Mouse (Mus musculus) spleen, adult 12 weeks (tissue): ENCODE data around the gene Arhgap9.

Experiments
- DNase-seq: peaks from one replicate; pipeline ENCODE4 v3.0.0; 2022; ENCODE audit warnings: low spot score

Arhgap9 gene

GRCm38 (mm10) chr10:127343029-127343428 is 21.3 kb downstream of the Arhgap9 start:
- no peak for DNase-seq

GRCm38 (mm10) chr10:127346173-127346572 is 24.4 kb downstream of the Arhgap9 start:
- no peak for DNase-seq

- no peak for DNase-seq
Measured at GRCm38 (mm10) chr10:127348957-127349356, 27.2 kb downstream of the Arhgap9 start.

GRCm38 (mm10) chr10:127349810-127350209 is 28.0 kb downstream of the Arhgap9 start:
- DNase-seq, result no peak

- no peak for DNase-seq
Measured at GRCm38 (mm10) chr10:127350594-127351284, 29.0 kb downstream of the Arhgap9 start.

GRCm38 (mm10) chr10:127351285-127351595 is 29.5 kb downstream of the Arhgap9 start:
- DNase-seq, result no peak

- DNase-seq, result no peak
Measured at GRCm38 (mm10) chr10:127351719-127352118, 30.0 kb downstream of the Arhgap9 start.

GRCm38 (mm10) chr10:127352187-127352586 is 30.4 kb downstream of the Arhgap9 start:
- no peak for DNase-seq

GRCm38 (mm10) chr10:127352766-127353165 is 31.0 kb downstream of the Arhgap9 start:
- DNase-seq, result no peak

GRCm38 (mm10) chr10:127353909-127354895 is 32.4 kb downstream of the Arhgap9 start, which contains the start of gene Inhbe:
Inhbe (minus strand) TSS chr10:127354411.
- DNase-seq, result no peak

- DNase-seq, result no peak
Measured at GRCm38 (mm10) chr10:127355336-127355735, 33.6 kb downstream of the Arhgap9 start.

- DNase-seq, result no peak
Measured at GRCm38 (mm10) chr10:127360714-127361113, 39.0 kb downstream of the Arhgap9 start.

GRCm38 (mm10) chr10:127367116-127367515 is 45.4 kb downstream of the Arhgap9 start:
- no peak for DNase-seq

GRCm38 (mm10) chr10:127368273-127368672 is 46.5 kb downstream of the Arhgap9 start:
- DNase-seq, result no peak

GRCm38 (mm10) chr10:127369834-127370820 is 48.4 kb downstream of the Arhgap9 start, which contains the start of gene Inhbc:
Inhbc (minus strand) TSS chr10:127370431.
- no peak for DNase-seq

- no peak for DNase-seq
Measured at GRCm38 (mm10) chr10:127371023-127371422, 49.3 kb downstream of the Arhgap9 start.

- DNase-seq, result no peak
Measured at GRCm38 (mm10) chr10:127377700-127378099, 55.9 kb downstream of the Arhgap9 start.
